Mouse (Mus musculus): Measurements from ENCODE around the gene Rplp0. TPM values are rescaled to one million over a fixed set of nuclear protein-coding genes. Genes with fewer than 3 reads are reported as not detected.

Rplp0 gene
- polyA plus RNA-seq, 1 experiment from 2014 or later: 1,088 TPM

DNA sequence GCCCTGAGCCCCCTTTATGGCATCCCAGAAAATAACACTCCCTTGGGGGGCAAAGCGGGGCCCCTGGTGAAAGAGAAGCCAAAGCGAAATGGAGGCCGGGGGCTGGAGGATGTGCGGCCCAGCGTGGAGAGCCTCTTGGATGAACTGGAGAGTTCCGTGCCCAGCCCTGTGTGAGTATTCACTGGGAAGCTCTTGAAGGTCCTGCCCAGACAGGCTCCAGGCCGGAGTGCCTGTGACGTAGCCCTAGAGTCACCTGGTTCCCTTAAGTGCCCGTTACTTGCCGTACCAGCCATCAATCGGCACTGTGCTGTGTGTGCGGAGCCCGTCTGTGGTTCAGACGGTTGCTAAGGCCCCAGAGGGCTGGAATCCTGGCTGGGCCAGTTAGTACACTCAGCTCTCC lies 13.6 kb upstream of the Rplp0 start:
- Histone ChIP-seq H3K9me3 (replicated peaks) (no peaks in the 10 kb centered on the region), H3K9ac (no peak overlapping the region), H3K36me3 (ENCODE audit: poor library complexity, severe bottlenecking) (peaks cover 39% of the 10 kb centered on the region), H3K27me3 (no peaks in the 10 kb centered on the region), H3K4me3 (no peak overlapping the region), H3K4me2 (no peak overlapping the region), H3K4me1 (peaks cover 23% of the 10 kb centered on the region), H3K27ac (no peak overlapping the region)
- ATAC-seq: no peak
- 93% methylated on average over 14 of the region's 14 CpGs for WGBS

DNA sequence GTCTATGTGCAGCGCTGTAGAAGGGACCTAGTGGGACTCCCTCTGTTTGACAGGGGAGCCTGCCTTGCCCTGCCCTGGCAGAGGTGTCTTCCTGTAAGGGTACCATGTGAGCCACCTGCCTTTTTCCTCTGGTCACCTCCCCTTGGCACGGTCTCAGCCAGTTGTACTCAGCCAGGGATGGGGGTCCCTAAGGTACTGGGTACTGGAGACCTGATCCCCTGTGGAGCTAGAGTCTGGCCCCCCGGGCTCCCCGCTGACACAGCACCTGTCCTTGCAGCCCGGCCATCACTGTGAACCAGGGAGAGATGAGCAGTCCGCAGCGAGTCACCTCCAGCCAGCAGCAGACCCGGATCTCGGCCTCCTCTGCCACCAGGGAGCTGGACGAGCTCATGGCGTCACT lies 12.7 kb upstream of the Rplp0 start:
- H3K27ac ChIP-seq: no peak overlapping the region
- H3K9ac ChIP-seq: 0 out of 2 replicates have a peak overlapping the region, but pooled peaks have one; percentile 16
- peaks cover 41% of the 10 kb centered on the region for H3K36me3 ChIP-seq (ENCODE audit: poor library complexity, severe bottlenecking)
- H3K4me2 ChIP-seq: no peak overlapping the region
- H3K4me1 ChIP-seq: peaks cover 23% of the 10 kb centered on the region
- 71% methylated on average over 11 of the region's 11 CpGs for WGBS
- no peak overlapping the region for H3K4me3 ChIP-seq
- H3K27me3 ChIP-seq: no peaks in the 10 kb centered on the region
- ATAC-seq: no peak
- H3K9me3 ChIP-seq (replicated peaks): no peaks in the 10 kb centered on the region

DNA sequence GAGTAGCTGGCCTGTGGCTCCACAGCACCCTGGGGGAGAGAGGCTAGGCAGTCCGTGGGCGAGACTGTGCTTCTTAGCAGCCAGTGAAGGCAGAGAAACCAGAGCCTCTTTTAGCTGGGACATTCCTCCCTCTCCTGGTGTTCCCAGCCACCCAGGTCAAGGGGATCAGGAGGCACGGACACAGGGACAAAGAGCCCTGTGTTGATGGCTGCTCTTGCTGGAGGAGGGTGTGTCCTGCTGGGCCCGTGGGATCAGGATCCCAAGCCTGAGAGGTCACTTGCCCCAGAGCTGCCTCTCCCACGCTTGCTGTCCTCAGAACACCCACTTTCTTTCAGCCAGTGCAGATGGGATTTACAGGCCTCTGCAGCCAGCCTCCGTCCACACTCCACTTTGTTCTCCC lies 12.3 kb upstream of the Rplp0 start:
- no peak overlapping the region for H3K4me2 ChIP-seq
- H3K36me3 ChIP-seq (ENCODE audit: poor library complexity, severe bottlenecking): peaks cover 45% of the 10 kb centered on the region
- H3K9ac ChIP-seq: peak overlapping the region; percentile 16; the same call in 1 of the 2 replicates
- no peak overlapping the region for H3K4me3 ChIP-seq
- H3K27me3 ChIP-seq: no peaks in the 10 kb centered on the region
- no peaks in the 10 kb centered on the region for H3K9me3 ChIP-seq (replicated peaks)
- H3K27ac ChIP-seq: no peak overlapping the region
- no peak for ATAC-seq
- peaks cover 23% of the 10 kb centered on the region for H3K4me1 ChIP-seq
- 31% methylated on average over 6 of the region's 6 CpGs for WGBS

DNA sequence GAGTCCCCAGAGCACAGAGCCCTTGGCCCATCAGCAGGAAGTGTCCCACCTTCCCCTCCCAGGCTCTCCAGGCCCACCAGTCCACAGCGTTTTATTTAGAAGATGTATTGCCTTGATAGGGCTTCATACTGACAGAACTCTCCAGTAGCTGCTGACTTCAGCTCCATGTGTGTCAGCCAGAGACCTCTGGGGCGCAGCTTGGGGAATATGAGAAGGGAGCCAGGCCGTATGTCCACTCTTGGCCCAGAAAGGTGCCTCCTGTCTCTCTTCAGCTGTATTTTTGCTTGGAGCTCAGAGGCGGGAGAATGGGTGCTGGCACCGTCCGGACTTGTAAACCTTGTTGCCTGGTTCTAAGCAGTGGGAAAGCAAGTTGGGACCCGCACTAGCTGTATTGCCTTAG lies 11.8 kb upstream of the Rplp0 start:
- Histone ChIP-seq H3K4me3 (no peak overlapping the region), H3K27me3 (no peaks in the 10 kb centered on the region), H3K27ac (no peak overlapping the region), H3K36me3 (ENCODE audit: poor library complexity, severe bottlenecking) (peaks cover 49% of the 10 kb centered on the region), H3K9me3 (replicated peaks) (no peaks in the 10 kb centered on the region), H3K4me1 (peaks cover 23% of the 10 kb centered on the region), H3K9ac (peak overlapping the region; percentile 16; the same call in 1 of the 2 replicates), H3K4me2 (no peak overlapping the region)
- ATAC-seq: no peak
- 89% methylated on average over 7 of the region's 7 CpGs for WGBS

DNA sequence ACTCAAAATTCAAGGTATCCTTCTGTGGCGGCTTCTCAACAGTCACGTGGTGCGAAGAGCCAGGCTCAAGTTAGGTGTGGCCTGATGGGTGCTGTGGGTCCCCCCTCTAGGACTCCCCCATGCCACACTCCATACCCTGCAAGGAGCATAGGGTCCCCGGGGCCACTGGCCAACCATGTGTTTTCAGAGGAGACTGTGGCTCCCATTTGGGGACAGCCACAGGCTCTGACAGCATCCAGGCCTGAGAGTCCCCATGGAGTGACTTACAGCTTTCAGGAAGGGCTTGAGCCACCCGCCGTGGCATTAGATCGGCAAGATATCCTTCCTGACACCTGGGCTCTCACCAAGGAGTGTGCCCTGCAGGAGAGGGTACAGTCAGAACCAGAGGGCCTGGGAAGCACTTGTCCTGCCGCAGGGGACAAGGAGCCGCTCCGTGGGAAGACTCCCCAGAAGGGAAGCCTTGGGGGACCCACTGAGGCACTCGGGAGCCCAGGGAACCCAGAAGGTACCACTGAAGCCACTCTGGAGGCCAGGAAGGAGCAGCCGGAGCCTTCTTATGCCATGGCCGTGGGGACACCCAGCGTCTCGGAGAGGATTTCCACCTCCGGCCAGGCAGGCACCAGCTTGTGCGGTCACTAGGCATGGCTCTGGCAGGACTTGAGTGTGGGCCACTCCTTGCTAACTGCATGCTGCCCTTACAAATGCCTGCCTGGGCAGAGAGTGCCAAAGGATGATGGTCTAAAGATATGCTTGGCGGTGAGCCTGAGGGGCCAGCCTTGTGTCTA lies 10.6 kb upstream of the Rplp0 start:
- H3K27me3 ChIP-seq: no peaks in the 10 kb centered on the region
- ATAC-seq: no peak
- no peak overlapping the region for H3K27ac ChIP-seq
- H3K9ac ChIP-seq: no peak overlapping the region
- no peak overlapping the region for H3K4me2 ChIP-seq
- no peak overlapping the region for H3K4me3 ChIP-seq
- 92% methylated on average over 18 of the region's 18 CpGs for whole genome bisulfite sequencing
- no peaks in the 10 kb centered on the region for H3K9me3 ChIP-seq (replicated peaks)
- H3K36me3 ChIP-seq (ENCODE audit: poor library complexity, severe bottlenecking): peaks cover 62% of the 10 kb centered on the region
- peaks cover 11% of the 10 kb centered on the region for H3K4me1 ChIP-seq

DNA sequence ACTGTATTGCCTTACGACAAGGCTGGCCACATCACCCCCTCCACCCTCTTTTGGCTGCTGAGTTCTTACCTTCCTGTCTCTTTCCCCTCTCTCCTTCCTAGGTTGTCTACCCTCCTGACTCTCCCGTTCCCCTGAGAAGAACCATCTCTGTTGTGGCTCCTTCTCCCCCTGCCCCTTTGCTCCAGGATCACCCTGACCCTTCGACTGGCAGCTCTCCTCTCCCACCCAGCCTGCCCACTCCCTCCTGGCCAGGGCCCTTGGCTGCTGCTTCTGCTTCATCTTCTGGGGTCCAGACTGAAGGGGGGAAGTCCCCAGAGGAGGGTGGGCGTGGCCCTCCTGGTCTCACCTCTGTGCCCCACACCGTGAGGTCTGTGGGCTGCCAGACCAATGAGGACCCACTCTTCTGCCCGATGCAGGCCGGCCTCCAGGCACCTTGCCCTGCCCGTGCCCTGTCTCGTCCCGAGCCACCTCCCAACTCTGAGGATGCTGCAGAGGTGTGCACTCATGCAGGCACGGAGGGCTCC lies 8.7 kb upstream of the Rplp0 start:
- ATAC-seq: no peak
- H3K9me3 ChIP-seq (replicated peaks): no peaks in the 10 kb centered on the region
- H3K36me3 ChIP-seq (ENCODE audit: poor library complexity, severe bottlenecking): peaks cover 67% of the 10 kb centered on the region
- H3K4me3 ChIP-seq: no peak overlapping the region
- no peaks in the 10 kb centered on the region for H3K27me3 ChIP-seq
- WGBS: 86% methylated on average over 11 of the region's 11 CpGs
- no peak overlapping the region for H3K4me2 ChIP-seq
- H3K4me1 ChIP-seq: no peaks in the 10 kb centered on the region
- no peak overlapping the region for H3K27ac ChIP-seq
- no peak overlapping the region for H3K9ac ChIP-seq

DNA sequence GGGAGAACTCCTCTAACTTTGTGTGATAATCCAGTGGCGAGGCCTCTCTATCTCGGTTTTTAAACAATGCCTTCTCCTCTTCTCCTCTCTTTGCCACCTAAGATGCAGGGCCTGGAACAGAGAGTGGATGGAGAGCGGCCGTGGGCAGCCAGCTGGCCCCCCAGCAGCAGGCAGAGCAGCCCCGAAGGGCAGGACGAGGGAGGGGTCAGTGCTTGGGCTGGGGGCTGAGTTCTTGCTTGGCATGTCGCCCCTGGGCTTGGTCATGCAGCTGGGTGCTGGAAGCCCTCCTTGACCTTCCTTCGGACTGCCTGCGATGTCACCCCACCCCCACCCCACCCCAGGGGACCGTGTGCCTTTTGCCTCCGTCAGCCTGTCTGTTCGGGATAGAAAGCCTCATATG lies 7.9 kb upstream of the Rplp0 start:
- peaks cover 59% of the 10 kb centered on the region for H3K36me3 ChIP-seq (ENCODE audit: poor library complexity, severe bottlenecking)
- no peak overlapping the region for H3K4me3 ChIP-seq
- no peaks in the 10 kb centered on the region for H3K4me1 ChIP-seq
- no peak overlapping the region; the same call in 1 of the 2 replicates for H3K9ac ChIP-seq
- H3K4me2 ChIP-seq: no peak overlapping the region
- no peaks in the 10 kb centered on the region for H3K27me3 ChIP-seq
- 76% methylated on average over 12 of the region's 12 CpGs for WGBS
- no peak for ATAC-seq
- H3K27ac ChIP-seq: no peak overlapping the region
- H3K9me3 ChIP-seq (replicated peaks): no peaks in the 10 kb centered on the region

DNA sequence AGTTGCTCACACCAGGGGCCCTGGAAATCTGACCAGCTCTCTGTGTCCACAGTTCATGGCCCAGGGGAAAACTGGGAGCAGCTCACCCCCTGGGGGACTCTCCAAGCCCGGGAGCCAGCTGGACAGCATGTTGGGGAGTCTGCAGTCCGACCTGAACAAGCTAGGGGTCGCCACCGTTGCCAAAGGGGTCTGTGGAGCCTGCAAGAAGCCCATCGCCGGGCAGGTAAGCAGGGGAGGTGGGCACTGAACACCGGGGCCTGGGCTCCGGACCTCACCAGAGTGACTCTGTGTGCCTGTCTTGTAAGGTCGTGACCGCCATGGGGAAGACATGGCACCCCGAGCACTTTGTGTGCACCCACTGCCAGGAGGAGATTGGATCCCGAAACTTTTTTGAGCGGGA lies 7.5 kb upstream of the Rplp0 start:
- Histone ChIP-seq H3K27ac (no peak overlapping the region), H3K4me1 (no peaks in the 10 kb centered on the region), H3K36me3 (ENCODE audit: poor library complexity, severe bottlenecking) (peaks cover 55% of the 10 kb centered on the region), H3K27me3 (no peaks in the 10 kb centered on the region), H3K9me3 (replicated peaks) (no peaks in the 10 kb centered on the region), H3K9ac (no peak overlapping the region), H3K4me2 (no peak overlapping the region), H3K4me3 (no peak overlapping the region)
- WGBS: 81% methylated on average over 13 of the region's 13 CpGs
- ATAC-seq: no peak

DNA sequence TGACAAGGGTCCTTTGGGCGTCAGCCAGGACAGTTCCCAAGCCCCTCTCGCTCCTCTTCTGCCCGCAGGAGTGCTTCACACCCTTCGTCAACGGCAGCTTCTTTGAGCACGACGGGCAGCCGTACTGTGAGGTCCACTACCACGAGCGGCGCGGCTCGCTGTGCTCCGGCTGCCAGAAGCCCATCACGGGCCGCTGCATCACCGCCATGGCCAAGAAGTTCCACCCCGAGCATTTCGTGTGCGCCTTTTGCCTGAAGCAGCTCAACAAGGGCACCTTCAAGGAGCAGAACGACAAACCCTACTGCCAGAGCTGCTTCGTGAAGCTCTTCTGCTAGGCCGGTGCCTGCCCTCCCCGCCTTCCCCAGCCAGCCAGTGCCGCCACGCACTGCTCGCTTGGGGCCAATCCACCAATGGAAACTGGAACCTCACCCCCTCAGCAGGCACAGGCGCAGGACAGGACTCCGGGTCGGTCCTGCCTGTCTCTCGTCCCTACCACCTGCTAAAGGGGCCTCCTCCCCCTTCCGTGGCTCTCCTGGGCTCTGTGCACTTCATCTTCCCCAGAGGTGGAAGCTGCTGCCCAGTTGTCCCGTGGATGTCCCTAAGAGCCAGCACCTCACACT lies 5.4 kb upstream of the Rplp0 start:
- no peak for ATAC-seq
- no peak overlapping the region for H3K4me2 ChIP-seq
- no peak overlapping the region for H3K9ac ChIP-seq
- H3K9me3 ChIP-seq (replicated peaks): no peaks in the 10 kb centered on the region
- H3K27ac ChIP-seq: no peak overlapping the region
- no peaks in the 10 kb centered on the region for H3K27me3 ChIP-seq
- 85% methylated on average over 33 of the region's 33 CpGs for WGBS
- H3K4me1 ChIP-seq: no peaks in the 10 kb centered on the region
- no peak overlapping the region for H3K4me3 ChIP-seq
- peaks cover 35% of the 10 kb centered on the region for H3K36me3 ChIP-seq (ENCODE audit: poor library complexity, severe bottlenecking)

DNA sequence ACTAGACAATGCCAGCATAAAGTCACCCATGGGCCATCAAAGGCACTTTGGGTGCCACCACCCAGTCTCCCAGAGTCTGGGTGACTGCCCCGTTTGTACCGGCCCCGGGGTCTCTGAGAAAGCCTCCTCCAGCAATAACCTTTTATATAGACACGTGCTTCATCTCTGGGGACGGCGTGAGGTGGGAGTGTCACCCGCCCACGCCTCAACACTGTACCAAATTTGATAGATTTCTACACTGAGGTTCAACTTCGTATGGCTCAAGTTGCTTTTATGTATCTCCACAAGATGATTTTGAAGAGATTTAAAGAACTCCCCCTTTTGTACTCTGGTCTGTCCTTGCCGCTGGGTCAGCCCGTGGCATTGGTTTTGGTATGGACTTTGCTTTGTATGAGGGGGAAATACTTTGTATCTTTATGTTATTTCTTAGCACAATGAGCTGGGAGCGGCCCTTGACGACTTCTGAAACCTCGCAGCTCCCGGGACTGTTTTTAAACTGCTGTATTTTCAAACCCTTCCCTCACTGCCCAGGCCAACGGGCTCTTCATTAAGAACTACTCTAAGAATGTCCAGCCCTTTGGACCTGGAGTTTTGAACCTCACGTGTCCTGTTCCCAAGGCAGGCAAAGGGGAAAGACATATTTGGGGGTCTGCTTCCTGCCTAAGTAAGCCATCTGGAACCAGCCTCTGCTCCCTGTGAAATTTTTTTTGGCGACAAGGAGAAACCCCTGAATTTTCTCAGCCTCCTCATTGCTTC lies 4.6 kb upstream of the Rplp0 start:
- Histone ChIP-seq H3K4me2 (no peak overlapping the region), H3K9me3 (replicated peaks) (no peaks in the 10 kb centered on the region), H3K27me3 (no peaks in the 10 kb centered on the region), H3K9ac (0 out of 2 replicates have a peak overlapping the region, but pooled peaks have one; percentile 3), H3K36me3 (ENCODE audit: poor library complexity, severe bottlenecking) (peaks cover 33% of the 10 kb centered on the region), H3K4me1 (no peaks in the 10 kb centered on the region), H3K4me3 (no peak overlapping the region), H3K27ac (no peak overlapping the region)
- no peak for ATAC-seq
- WGBS: 91% methylated on average over 18 of the region's 18 CpGs

DNA sequence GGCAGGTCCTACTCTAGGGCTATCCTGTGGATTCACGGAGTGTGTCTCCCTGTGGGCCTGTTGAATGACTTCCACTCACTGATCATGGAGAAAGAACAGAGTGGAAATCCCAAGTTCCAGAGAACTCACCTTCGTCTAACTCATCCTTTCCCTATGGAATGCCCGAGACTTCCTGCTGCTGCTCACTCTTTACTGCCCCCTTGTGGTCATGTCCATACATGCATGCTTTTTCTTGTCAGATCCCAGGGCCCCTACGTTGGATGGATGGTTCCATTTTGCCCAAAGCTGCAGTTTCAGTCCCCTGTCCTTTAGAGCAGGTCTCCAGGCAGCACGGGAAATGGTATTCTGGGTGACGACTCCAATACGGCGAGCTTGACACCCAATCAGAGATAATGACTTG lies 3.0 kb upstream of the Rplp0 start:
- Histone ChIP-seq H3K4me1 (peaks cover 13% of the 10 kb centered on the region), H3K9ac (no peak overlapping the region), H3K4me2 (no peak overlapping the region), H3K9me3 (replicated peaks) (no peaks in the 10 kb centered on the region), H3K27ac (no peak overlapping the region), H3K4me3 (no peak overlapping the region), H3K36me3 (ENCODE audit: poor library complexity, severe bottlenecking) (peaks cover 38% of the 10 kb centered on the region), H3K27me3 (no peaks in the 10 kb centered on the region)
- WGBS: 14% methylated on average over 8 of the region's 8 CpGs
- ATAC-seq: no peak

DNA sequence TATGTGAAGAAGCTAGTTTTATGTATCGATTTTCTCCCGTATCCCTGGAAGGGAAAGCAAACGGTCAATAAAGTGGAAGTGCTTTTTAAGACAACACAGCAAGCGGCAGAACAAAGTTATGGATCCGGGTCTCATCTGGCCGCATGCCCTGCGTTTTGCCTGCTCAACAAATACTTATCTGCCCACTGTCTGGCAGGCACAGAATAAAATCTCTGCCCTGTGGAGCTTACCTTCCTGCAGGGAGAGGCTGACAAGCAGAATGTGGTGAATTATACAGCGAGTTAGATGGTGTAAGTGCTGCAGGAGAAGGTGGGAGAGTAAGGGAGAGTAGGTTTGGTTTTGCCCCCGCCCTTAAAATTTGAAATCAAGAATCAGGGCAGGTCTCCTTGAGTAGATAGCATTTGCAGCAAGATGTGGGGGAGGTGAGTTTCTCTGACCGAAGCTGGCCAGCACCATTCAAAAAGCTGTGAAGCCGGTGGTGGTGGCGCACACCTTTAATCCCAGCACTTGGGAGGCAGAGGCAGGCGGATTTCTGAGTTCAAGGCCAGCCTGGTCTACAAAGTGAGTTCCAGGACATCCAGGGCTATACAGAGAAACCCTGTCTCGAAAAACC lies 979 bp upstream of the Rplp0 start:
- H3K27me3 ChIP-seq: no peaks in the 10 kb centered on the region
- WGBS: 90% methylated on average over 14 of the region's 14 CpGs
- H3K4me1 ChIP-seq: peaks cover 23% of the 10 kb centered on the region

More for the DNA sequence above, 979 bp upstream of the Rplp0 start:
- Histone ChIP-seq H3K9ac (no peak overlapping the region), H3K36me3 (ENCODE audit: poor library complexity, severe bottlenecking) (peaks cover 42% of the 10 kb centered on the region), H3K4me2 (no peak overlapping the region), H3K27ac (no peak overlapping the region), H3K9me3 (replicated peaks) (no peaks in the 10 kb centered on the region), H3K4me3 (no peak overlapping the region)
- no peak for ATAC-seq

Measured in forebrain, embryonic 13.5 days (tissue).